In genomic region chr4:151245068-151245797, GRCm38 (mm10) we compare ENCODE assay signal across 19 mouse cellular contexts.
DNase-seq lines count a peak whose midpoint lies in the region; ATAC-seq and TF ChIP-seq lines count a peak whose summit lies in the region.
"Had no signal": no experiment of that assay in that cellular context is flagged by ENCODE, and none has a peak within 500 bp of the region (broad histone marks: within the 10 kb centered on the region; RNA-seq: fewer than 3 reads in every experiment).

No protein-coding gene starts in this region.

- no peak for TF ChIP-seq CTCF in hindbrain, postnatal 0 days (IDR thresholded peaks at IDR 0.05; ENCODE audit: low read depth)

- WGBS in hindbrain, embryonic 13.5 days = 47% methylated on average over 7 of the region's 7 CpGs
- 58% methylated on average over 7 of the region's 7 CpGs for WGBS in hindbrain, postnatal 0 days
- WGBS in limb, embryonic 11.5 days = 65% methylated on average over 7 of the region's 7 CpGs
- WGBS in limb, embryonic 10.5 days = 67% methylated on average over 7 of the region's 7 CpGs

- no peak overlapping the region for H3K9ac ChIP-seq in hindbrain, embryonic 13.5 days
- H3K9ac ChIP-seq in hindbrain, postnatal 0 days (replicated peaks; ENCODE audit: low read length) = no peak overlapping the region
- no peak overlapping the region for H3K9ac ChIP-seq in limb, embryonic 11.5 days (ENCODE audit: low read length)
- H3K9ac ChIP-seq: forebrain, embryonic 12.5 days; heart, embryonic 13.5 days; liver, embryonic 14.5 days; neural tube, embryonic 12.5 days had no signal

- H3K27me3 ChIP-seq in hindbrain, embryonic 13.5 days = peaks cover 39% of the 10 kb centered on the region
- H3K27me3 ChIP-seq in hindbrain, postnatal 0 days (ENCODE audit: insufficient read depth, low read length) = no peaks in the 10 kb centered on the region
- H3K27me3 ChIP-seq in limb, embryonic 11.5 days (ENCODE audit: control insufficient read depth, insufficient read depth, low read length) = 0 out of 2 replicates have a peak, but pooled peaks cover 2% of the 10 kb centered on the region
- peaks cover 19% of the 10 kb centered on the region; the same call in 1 of the 2 replicates for H3K27me3 ChIP-seq in limb, embryonic 10.5 days (ENCODE audit: low read depth, poor library complexity, severe bottlenecking)
- H3K27me3 ChIP-seq: forebrain, embryonic 12.5 days had no signal

- H3K4me3 ChIP-seq in hindbrain, embryonic 13.5 days = no peak overlapping the region
- H3K4me3 ChIP-seq in hindbrain, postnatal 0 days (ENCODE audit: low read length) = no peak overlapping the region
- no peak overlapping the region for H3K4me3 ChIP-seq in limb, embryonic 11.5 days (ENCODE audit: low read depth, low read length)
- no peak overlapping the region for H3K4me3 ChIP-seq in limb, embryonic 10.5 days
- H3K4me3 ChIP-seq: forebrain, embryonic 12.5 days; heart, embryonic 13.5 days; neural tube, embryonic 12.5 days had no signal

- peaks cover 54% of the 10 kb centered on the region for H3K4me1 ChIP-seq in hindbrain, embryonic 13.5 days (replicated peaks)
- H3K4me1 ChIP-seq in hindbrain, postnatal 0 days (ENCODE audit: insufficient read depth, low read length) = no peaks in the 10 kb centered on the region; the same call in 1 of the 2 replicates
- H3K4me1 ChIP-seq in limb, embryonic 11.5 days (ENCODE audit: control insufficient read depth, insufficient read depth, low read length) = no peaks in the 10 kb centered on the region
- H3K4me1 ChIP-seq in limb, embryonic 10.5 days = no peaks in the 10 kb centered on the region

- H3K9me3 ChIP-seq in hindbrain, embryonic 13.5 days = no peaks in the 10 kb centered on the region
- H3K9me3 ChIP-seq in hindbrain, postnatal 0 days (ENCODE audit: low read length) = no peaks in the 10 kb centered on the region
- no peaks in the 10 kb centered on the region for H3K9me3 ChIP-seq in limb, embryonic 11.5 days (ENCODE audit: control insufficient read depth, low read length)
- H3K9me3 ChIP-seq in limb, embryonic 10.5 days (replicated peaks) = no peaks in the 10 kb centered on the region
- H3K9me3 ChIP-seq: forebrain, embryonic 12.5 days; heart, embryonic 13.5 days had no signal

- H3K27ac ChIP-seq in hindbrain, embryonic 13.5 days = 0 out of 2 replicates have a peak overlapping the region, but pooled peaks have one; percentile 30
- no peak overlapping the region; the same call in 1 of the 2 replicates for H3K27ac ChIP-seq in hindbrain, postnatal 0 days
- no peak overlapping the region for H3K27ac ChIP-seq in limb, embryonic 11.5 days (replicated peaks; ENCODE audit: low read depth, low read length)
- H3K27ac ChIP-seq in limb, embryonic 10.5 days = no peak overlapping the region
- H3K27ac ChIP-seq: forebrain, embryonic 12.5 days; heart, embryonic 13.5 days; liver, embryonic 14.5 days; neural tube, embryonic 12.5 days had no signal

- H3K36me3 ChIP-seq in hindbrain, embryonic 13.5 days = no peaks in the 10 kb centered on the region
- H3K36me3 ChIP-seq in hindbrain, postnatal 0 days (ENCODE audit: insufficient read depth, low read length) = no peaks in the 10 kb centered on the region
- no peaks in the 10 kb centered on the region for H3K36me3 ChIP-seq in limb, embryonic 11.5 days (ENCODE audit: control insufficient read depth, insufficient read depth, low read length)
- no peaks in the 10 kb centered on the region for H3K36me3 ChIP-seq in limb, embryonic 10.5 days
- H3K36me3 ChIP-seq: forebrain, embryonic 12.5 days; heart, embryonic 13.5 days; neural tube, embryonic 12.5 days had no signal

- no peak for DNase-seq in hindbrain, postnatal 0 days (ENCODE audit: low spot score)
- peak; percentile 56 for DNase-seq in limb, embryonic 11.5 days (ENCODE audit: low spot score)
- DNase-seq in limb, embryonic 10.5 days (ENCODE audit: low spot score) = no peak
- peak; percentile 44 for DNase-seq in embryo, embryonic 11 days
- peak; percentile 3 for DNase-seq in yolk sac, embryonic 10.5 days (ENCODE audit: low spot score)
- no peak for DNase-seq in cerebellum, adult 9-11 months
- DNase-seq: cerebellum, adult 11 months; cerebellum, postnatal 36 days; kidney, adult 18-20 months; left cerebral cortex, postnatal 4 days; right cerebral cortex, postnatal 14 days had no signal

- 0 out of 2 replicates have a peak, but pooled peaks have one; percentile 43 for ATAC-seq in hindbrain, embryonic 13.5 days (ENCODE audit: low FRiP score)
- ATAC-seq in hindbrain, postnatal 0 days = no peak
- no peak for ATAC-seq in limb, embryonic 11.5 days (ENCODE audit: insufficient number of reproducible peaks, low FRiP score, low TSS enrichment, low read depth)
- ATAC-seq in cerebellum, adult (ENCODE audit: insufficient number of reproducible peaks, low FRiP score, low TSS enrichment) = no peak
- ATAC-seq: lung, postnatal 0 days; Patski had no signal

- no peak overlapping the region for H3K4me2 ChIP-seq in hindbrain, embryonic 13.5 days
- no peak overlapping the region for H3K4me2 ChIP-seq in hindbrain, postnatal 0 days (ENCODE audit: low read depth, low read length)
- no peak overlapping the region for H3K4me2 ChIP-seq in limb, embryonic 11.5 days (ENCODE audit: low read depth, severe bottlenecking)
- H3K4me2 ChIP-seq: forebrain, embryonic 12.5 days; heart, embryonic 13.5 days; neural tube, embryonic 12.5 days had no signal

Comparison
In these comparisons a context has a peak if more than half of its experiments do, and no peak if none do; other contexts are left out.
1. DNase-seq: peak in limb, embryonic 11.5 days (single experiment), embryo, embryonic 11 days (single experiment) and yolk sac, embryonic 10.5 days (single experiment); none in hindbrain, postnatal 0 days (single experiment), limb, embryonic 10.5 days (single experiment) and cerebellum, adult 9-11 months (single experiment).